Mouse (Mus musculus) stomach, postnatal 0 days (tissue): ENCODE results near the gene Tfap2d.

ENCODE experiments used
- CTCF ChIP-seq: IDR thresholded peaks from 2 replicates; pipeline ENCODE4 v1.5.1; 2016; ENCODE audit warnings: antibody characterized with exemption, low read depth, mild to moderate bottlenecking, moderate library complexity
- EP300 ChIP-seq: optimal IDR thresholded peaks from 2 replicates; pipeline ENCODE3; 2016; ENCODE audit warnings: antibody characterized with exemption

DNA sequence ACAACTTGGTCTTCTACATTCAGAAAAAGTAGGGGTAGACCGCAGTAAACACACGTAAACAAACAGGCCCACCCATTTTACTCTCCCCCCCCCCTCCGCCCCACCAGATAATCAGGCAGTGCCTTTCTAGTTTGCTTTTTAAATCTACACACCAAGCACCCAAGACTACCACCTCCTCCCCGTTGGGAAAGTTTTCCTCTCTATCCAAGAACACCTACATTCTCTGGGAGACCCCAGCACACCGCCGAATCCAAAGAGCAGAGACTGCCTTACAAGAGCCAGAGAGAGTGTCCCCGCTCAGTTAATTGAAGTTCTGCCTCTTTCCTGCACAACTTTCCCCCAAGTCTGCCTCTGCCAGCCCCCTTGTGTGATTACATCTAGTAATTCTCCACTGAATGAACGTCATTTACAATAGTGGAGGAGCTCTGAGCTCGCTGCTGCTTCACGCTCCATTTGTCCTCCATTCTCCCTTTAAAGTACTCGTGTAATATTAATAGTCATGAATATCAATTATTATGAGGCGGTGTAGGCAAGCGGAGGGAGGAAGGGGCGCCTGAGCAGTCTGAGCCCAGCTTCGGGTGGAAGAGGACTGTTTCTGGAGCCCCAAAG, 108.8 kb downstream of the Tfap2d start:
- TF ChIP-seq EP300 = no peak
- no peak for TF ChIP-seq CTCF
